Mouse (Mus musculus) lung, embryonic 16.5 days (tissue): ENCODE measurements around the gene Vamp1. TPM values are rescaled to one million over a fixed set of nuclear protein-coding genes. Genes with fewer than 3 reads are reported as not detected.

Experiments used
- ATAC-seq: fragments of 200-750 bp; cut with Nextera tagmentation; 2 replicates; pipeline ENCODE4 v1.8.0; 2017; ENCODE audit warnings: low read depth, mild to moderate bottlenecking, moderate library complexity
- H3K27ac ChIP-seq: fragments of 300-500 bp; sonication (generic); 2 replicates; pipeline ENCODE4 v1.5.1; 2014; ENCODE audit warnings: mild to moderate bottlenecking, control low read depth, low read length
- H3K27me3 ChIP-seq: fragments of 300-500 bp; sonication (generic); 2 replicates; pipeline ENCODE4 v1.6.1; 2014; ENCODE audit warnings: low read depth, low read length, mixed read lengths; ENCODE audit not compliant: control insufficient read depth, insufficient read depth
- H3K36me3 ChIP-seq: fragments of 300-500 bp; sonication (generic); 2 replicates; pipeline ENCODE4 v1.6.1; 2014; ENCODE audit warnings: low read length; ENCODE audit not compliant: control insufficient read depth, insufficient read depth
- H3K4me1 ChIP-seq: fragments of 300-500 bp; sonication (generic); replicated peaks from 2 replicates; pipeline ENCODE4 v1.6.1; 2014; ENCODE audit warnings: low read length, mixed read lengths; ENCODE audit not compliant: control insufficient read depth, insufficient read depth
- H3K4me2 ChIP-seq: fragments of 300-500 bp; sonication (generic); 2 replicates; pipeline ENCODE4 v1.6.1; 2014; ENCODE audit warnings: low read depth, low read length, control low read depth
- H3K4me3 ChIP-seq: fragments of 300-500 bp; sonication (generic); 2 replicates; pipeline ENCODE4 v1.5.1; 2014; ENCODE audit warnings: mild to moderate bottlenecking, low read length, control low read depth
- H3K9ac ChIP-seq: fragments of 300-500 bp; sonication (generic); 2 replicates; pipeline ENCODE4 v1.6.1; 2014; ENCODE audit warnings: low read length, control low read depth
- H3K9me3 ChIP-seq: fragments of 300-500 bp; sonication (generic); 2 replicates; pipeline ENCODE4 v1.6.1; 2016; ENCODE audit warnings: low read length; ENCODE audit not compliant: control insufficient read depth
- WGBS: fragments of 180-500 bp; shearing (Covaris S2); extraction: QIAGEN DNeasy Blood & Tissue Kit; methylation state at CpG from one replicate; pipeline ENCODE4 v1.1.7; 2014; 5-methylcytosine and 5-hydroxymethylcytosine counted together
- polyA plus RNA-seq: library from polyadenylated mRNA; unstranded; fragments of >200 nt; fragmentation: Nextera tagmentation; extraction: Ambion mirVana; gene quantifications from 2 replicates; pipeline ENCODE4 v1.2.1, GENCODE M21; 2015

Gene Vamp1
- polyA plus RNA-seq: 5.2 and 6.0 TPM in 2 replicates

GRCm38 (mm10) chr6:125215148-125215954 lies at the start of gene Vamp1:
Gene Vamp1 (plus strand): TSS chr6:125215551.
- peak; percentile 97 for ATAC-seq
- WGBS: under 1% methylated on average over 48 of the region's 48 CpGs
- Histone ChIP-seq H3K4me1 (peaks cover 6% of the 10 kb centered on the region; the same call in 1 of the 2 replicates), H3K9ac (peak within 1 kb of the TSS; percentile 79), H3K4me3 (peak within 1 kb of the TSS; percentile 78), H3K4me2 (peak within 1 kb of the TSS; percentile 96), H3K27ac (peak within 1 kb of the TSS; percentile 72), H3K9me3 (no peaks in the 10 kb centered on the region), H3K36me3 (no peaks in the 10 kb centered on the region), H3K27me3 (peaks cover 2% of the 10 kb centered on the region; the same call in 1 of the 2 replicates)

- ATAC-seq: peak; percentile 83
- Histone ChIP-seq H3K9ac (peak within 1 kb of the TSS; percentile 90), H3K27me3 (no peaks in the 10 kb centered on the region), H3K27ac (peak within 1 kb of the TSS; percentile 98), H3K4me3 (peak within 1 kb of the TSS; percentile 85), H3K4me1 (peaks cover 35% of the 10 kb centered on the region), H3K36me3 (peaks cover 38% of the 10 kb centered on the region), H3K4me2 (peak within 1 kb of the TSS; percentile 64), H3K9me3 (no peaks in the 10 kb centered on the region)
- 0% methylated on average over 18 of the region's 18 CpGs for WGBS
Observed at GRCm38 (mm10) chr6:125166051-125166751, 49.1 kb upstream of the Vamp1 start, which contains the start of gene Gapdh. Gene Gapdh (minus strand): TSS chr6:125166467.

- Histone ChIP-seq H3K4me3 (peak overlapping the region; percentile 85), H3K27ac (peak overlapping the region; percentile 98), H3K36me3 (peaks cover 42% of the 10 kb centered on the region), H3K4me1 (peaks cover 32% of the 10 kb centered on the region), H3K9ac (peak overlapping the region; percentile 68), H3K4me2 (peak overlapping the region; percentile 64), H3K27me3 (no peaks in the 10 kb centered on the region), H3K9me3 (no peaks in the 10 kb centered on the region)
- WGBS: 21% methylated on average over 10 of the region's 10 CpGs
- peak; percentile 19 for ATAC-seq
Observed at GRCm38 (mm10) chr6:125166861-125167650, 48.3 kb upstream of the Vamp1 start.

DNA sequence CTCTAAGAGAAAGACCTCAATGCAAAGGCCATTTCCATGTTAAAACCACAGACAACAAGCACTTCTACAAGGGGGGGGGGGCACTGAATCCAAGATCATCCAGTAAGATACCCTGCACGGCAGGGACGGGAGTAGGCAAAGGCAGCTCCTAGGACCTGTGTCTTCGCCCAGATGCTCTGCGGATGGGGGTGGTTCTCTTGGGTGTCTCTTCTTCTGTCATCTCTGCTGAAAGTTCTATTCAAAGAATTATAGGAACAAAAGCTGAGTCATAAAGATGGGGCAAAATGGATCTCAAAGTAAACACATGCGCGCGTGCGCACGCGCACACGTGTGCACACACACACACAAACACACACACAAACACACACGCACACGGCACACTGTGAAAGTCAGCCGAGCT lies 47.3 kb upstream of the Vamp1 start:
- peaks cover 52% of the 10 kb centered on the region for H3K36me3 ChIP-seq
- H3K4me3 ChIP-seq: no peak overlapping the region
- no peaks in the 10 kb centered on the region for H3K9me3 ChIP-seq
- H3K4me1 ChIP-seq: peaks cover 32% of the 10 kb centered on the region
- H3K27ac ChIP-seq: no peak overlapping the region; the same call in 1 of the 2 replicates
- no peak for ATAC-seq
- no peak overlapping the region for H3K9ac ChIP-seq
- no peaks in the 10 kb centered on the region for H3K27me3 ChIP-seq
- no peak overlapping the region for H3K4me2 ChIP-seq
- 86% methylated on average over 14 of the region's 14 CpGs for WGBS

DNA sequence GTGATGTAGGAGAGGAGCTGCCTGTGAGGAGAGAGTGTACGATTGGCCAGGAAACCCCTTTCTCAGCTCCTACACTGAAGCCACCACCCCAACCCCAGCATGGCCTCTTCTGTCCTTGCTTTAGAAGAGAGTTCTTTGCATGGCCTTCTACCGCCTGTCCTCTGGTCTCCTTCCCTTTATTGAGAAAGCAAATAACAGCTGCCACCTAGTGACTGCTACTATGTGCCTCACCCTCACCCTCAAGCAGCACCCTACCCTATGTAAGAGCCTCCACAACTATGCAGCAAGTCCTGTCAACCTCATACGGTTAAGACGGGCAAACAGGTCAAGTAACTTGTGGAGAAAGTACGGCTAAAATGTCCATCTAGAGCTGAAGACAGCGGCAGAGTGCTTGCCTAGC lies 45.2 kb upstream of the Vamp1 start:
- ATAC-seq: no peak
- Histone ChIP-seq H3K27me3 (no peaks in the 10 kb centered on the region), H3K4me3 (no peak overlapping the region), H3K9me3 (no peaks in the 10 kb centered on the region), H3K4me2 (no peak overlapping the region), H3K27ac (no peak overlapping the region), H3K4me1 (peaks cover 19% of the 10 kb centered on the region), H3K36me3 (peaks cover 71% of the 10 kb centered on the region), H3K9ac (no peak overlapping the region)
- 73% methylated on average over 6 of the region's 6 CpGs for WGBS

DNA sequence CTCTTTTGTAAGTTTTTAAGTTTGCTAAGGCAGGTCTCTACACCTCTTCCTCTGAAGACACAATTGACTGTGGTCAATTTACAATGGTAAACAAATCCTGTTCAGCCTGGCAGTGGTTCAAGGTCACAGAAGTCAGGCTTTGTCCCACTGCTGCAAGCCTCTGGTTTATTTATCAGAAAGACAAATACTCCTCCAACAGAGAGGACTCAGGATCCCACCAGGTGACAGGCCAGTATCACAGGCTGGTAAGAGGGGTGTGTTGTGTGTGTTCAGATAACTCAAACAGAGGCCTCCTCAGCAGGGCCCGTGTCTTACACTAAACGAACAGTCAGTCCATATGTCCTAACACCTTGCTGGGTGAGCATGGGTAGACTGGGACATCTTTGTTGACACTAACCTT lies 42.9 kb upstream of the Vamp1 start:
- H3K27ac ChIP-seq: no peak overlapping the region
- no peak for ATAC-seq
- H3K9ac ChIP-seq: no peak overlapping the region
- no peak overlapping the region for H3K4me3 ChIP-seq
- no peak overlapping the region for H3K4me2 ChIP-seq
- peaks cover 4% of the 10 kb centered on the region for H3K4me1 ChIP-seq
- H3K36me3 ChIP-seq: peaks cover 92% of the 10 kb centered on the region
- H3K27me3 ChIP-seq: no peaks in the 10 kb centered on the region
- 46% methylated on average over 2 of the region's 2 CpGs for WGBS
- no peaks in the 10 kb centered on the region for H3K9me3 ChIP-seq

GRCm38 (mm10) chr6:125173256-125173655 lies 42.1 kb upstream of the Vamp1 start:
- Histone ChIP-seq H3K27ac (no peak overlapping the region), H3K27me3 (no peaks in the 10 kb centered on the region), H3K9ac (no peak overlapping the region), H3K4me3 (no peak overlapping the region), H3K4me1 (no peaks in the 10 kb centered on the region), H3K4me2 (no peak overlapping the region), H3K9me3 (no peaks in the 10 kb centered on the region), H3K36me3 (peaks cover 94% of the 10 kb centered on the region)
- no peak for ATAC-seq
- WGBS: 83% methylated on average over 7 of the region's 7 CpGs

DNA sequence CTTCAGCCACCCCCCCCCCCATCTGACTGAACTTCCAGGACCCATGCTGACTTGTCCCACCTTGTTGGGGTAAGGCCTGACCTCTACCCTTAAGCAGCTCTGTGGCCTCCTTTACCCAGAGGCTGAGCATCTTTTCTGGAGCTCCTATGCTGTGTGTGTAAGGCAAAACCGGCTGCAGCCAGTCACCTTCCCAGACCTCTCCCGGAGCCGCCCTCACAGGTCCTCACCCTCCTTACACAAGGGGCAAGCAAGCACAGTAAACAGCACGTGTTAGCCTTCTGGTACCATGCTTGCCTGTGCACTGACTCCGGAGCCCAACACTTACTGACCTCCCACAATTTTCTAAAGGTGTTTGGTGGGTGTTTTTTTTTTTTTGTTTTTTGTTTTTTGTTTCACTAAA lies 39.9 kb upstream of the Vamp1 start:
- no peak overlapping the region for H3K4me3 ChIP-seq
- peaks cover 90% of the 10 kb centered on the region for H3K36me3 ChIP-seq
- no peaks in the 10 kb centered on the region for H3K27me3 ChIP-seq
- H3K27ac ChIP-seq: no peak overlapping the region
- ATAC-seq: no peak
- 84% methylated on average over 5 of the region's 5 CpGs for WGBS
- no peaks in the 10 kb centered on the region for H3K9me3 ChIP-seq
- no peak overlapping the region for H3K9ac ChIP-seq
- H3K4me1 ChIP-seq: no peaks in the 10 kb centered on the region
- no peak overlapping the region for H3K4me2 ChIP-seq

- Histone ChIP-seq H3K4me2 (no peak overlapping the region), H3K36me3 (peaks cover 82% of the 10 kb centered on the region), H3K27ac (no peak overlapping the region), H3K9ac (no peak overlapping the region), H3K4me3 (no peak overlapping the region), H3K4me1 (no peaks in the 10 kb centered on the region), H3K9me3 (no peaks in the 10 kb centered on the region), H3K27me3 (no peaks in the 10 kb centered on the region)
- 92% methylated on average over 7 of the region's 7 CpGs for WGBS
- no peak for ATAC-seq
Observed at GRCm38 (mm10) chr6:125179601-125180000, 35.8 kb upstream of the Vamp1 start.
